Mouse (Mus musculus): ENCODE measurements around the gene Cdk8. TPM values are rescaled to one million over a fixed set of nuclear protein-coding genes. Genes with fewer than 3 reads are reported as not detected.
A peak's percentile ranks its signal among the peaks of the same experiment; 100 is the strongest.
"Not testable (repeated sequence)": the region's sequence is repeated elsewhere in the genome, so short reads cannot be mapped to it uniquely, and the experiment has no call there.

The Cdk8 gene
- 18.5 and 18.6 TPM in 2 replicates for polyA plus RNA-seq (2015; fragmentation: Nextera tagmentation; extraction: Ambion mirVana)

DNA sequence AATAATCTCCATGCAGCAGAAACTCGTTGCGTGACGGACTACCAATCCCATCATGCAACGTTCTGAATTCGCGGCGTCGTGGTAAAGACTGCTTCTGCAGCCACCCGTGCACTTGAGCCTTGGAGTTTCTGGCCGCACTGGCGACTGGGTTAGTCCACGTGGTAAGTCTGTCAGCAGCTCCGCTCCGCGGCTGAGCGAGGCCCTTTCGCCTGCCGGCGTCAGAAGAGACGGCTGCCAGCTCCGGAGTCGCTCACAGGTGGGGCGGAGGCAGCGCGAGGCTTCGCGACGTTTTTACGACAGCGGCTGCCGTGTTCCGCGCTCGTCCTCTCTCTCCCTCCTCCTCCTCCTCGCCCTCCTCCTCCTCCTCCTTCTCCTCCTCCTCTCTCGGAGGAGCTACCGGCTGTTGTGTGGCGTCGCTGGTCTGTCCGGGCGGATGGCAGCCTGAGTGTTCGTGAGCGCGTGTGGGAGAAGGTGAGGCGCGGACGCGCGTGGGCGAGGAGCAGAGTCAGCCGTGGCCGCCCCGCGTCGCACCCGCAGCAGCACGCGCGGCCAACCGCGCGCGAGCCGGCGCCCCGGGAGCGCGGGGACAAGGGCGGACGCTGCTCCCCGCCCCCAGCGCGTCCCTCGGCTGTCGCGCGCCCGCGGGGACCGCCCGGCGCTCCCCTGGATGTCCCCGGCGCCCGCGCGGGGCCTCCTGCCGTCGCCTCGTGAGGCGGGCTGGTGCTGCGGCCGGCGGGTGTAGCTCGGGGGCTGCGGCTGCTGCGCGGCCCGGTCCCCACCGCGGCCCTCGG is at the start of gene Cdk8:
Gene Cdk8, plus strand, starts transcription at position 367 of the 791 bp plus-strand sequence.
- Histone ChIP-seq H3K27ac (replicated peaks) (peak within 1 kb of the TSS; percentile 99), H3K4me3 (peak within 1 kb of the TSS; percentile 94), H3K4me1 (peaks cover 28% of the 10 kb centered on the region), H3K9me3 (no peaks in the 10 kb centered on the region), H3K27me3 (no peaks in the 10 kb centered on the region), H3K36me3 (no peaks in the 10 kb centered on the region), H3K9ac (replicated peaks) (peak within 1 kb of the TSS; percentile 67), H3K4me2 (replicated peaks) (peak within 1 kb of the TSS; percentile 79)
- ATAC-seq (replicated peaks), result peak; percentile 92
- WGBS, result under 1% methylated on average over 87 of the region's 102 CpGs

DNA sequence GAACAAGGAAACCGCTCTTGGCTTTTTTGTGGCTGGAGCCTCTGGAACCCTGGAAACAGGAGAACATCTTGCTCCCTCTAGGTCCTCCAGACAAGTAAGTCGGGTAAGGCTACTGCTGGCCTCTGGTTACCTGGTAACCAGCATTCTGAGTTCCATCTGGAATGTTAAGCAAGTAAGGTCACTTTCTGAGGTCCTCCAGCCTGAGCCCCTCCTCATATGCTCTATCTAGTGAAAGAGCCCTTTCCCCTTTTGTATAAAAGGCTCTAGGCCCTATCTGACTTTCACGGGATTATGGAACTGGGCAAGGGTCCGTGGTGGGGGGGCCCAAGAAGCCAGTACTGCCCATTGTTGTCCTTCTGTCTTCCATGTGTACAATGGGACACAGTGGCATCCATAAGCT is 45.8 kb upstream of the Cdk8 start, which contains the start of gene 1700001J03Rik:
Gene 1700001J03Rik, minus strand, starts transcription at position 101 of the 400 bp plus-strand sequence.
- not testable (repeated sequence) for H3K27ac ChIP-seq (replicated peaks); H3K9ac ChIP-seq (replicated peaks); H3K4me1 ChIP-seq; H3K4me3 ChIP-seq; ATAC-seq (replicated peaks); H3K9me3 ChIP-seq; H3K4me2 ChIP-seq (replicated peaks); H3K36me3 ChIP-seq; H3K27me3 ChIP-seq
- WGBS, result 84% methylated on average over 4 of the region's 4 CpGs

DNA sequence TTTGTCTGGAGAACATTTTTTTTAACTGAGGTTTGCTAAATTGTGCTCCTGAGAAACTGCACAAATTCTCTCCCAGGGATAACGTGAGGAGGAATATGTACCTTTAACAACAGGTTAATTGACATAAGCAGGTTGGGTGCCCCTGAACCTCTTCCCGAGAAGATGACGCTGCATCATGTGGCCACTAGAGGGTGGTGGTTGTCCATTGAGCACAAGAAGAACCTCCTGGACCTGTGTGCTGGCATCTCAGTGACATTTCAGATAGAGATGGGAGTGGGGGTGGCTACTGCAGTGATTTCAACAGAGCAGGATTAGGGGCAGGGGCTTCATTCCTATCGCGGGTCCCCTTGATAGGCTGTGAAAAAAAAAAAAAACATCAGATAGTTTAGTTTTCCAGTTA is 43.6 kb upstream of the Cdk8 start:
- not testable (repeated sequence) for H3K27ac ChIP-seq (replicated peaks); H3K27me3 ChIP-seq; H3K9ac ChIP-seq (replicated peaks); H3K4me2 ChIP-seq (replicated peaks); H3K9me3 ChIP-seq; H3K36me3 ChIP-seq; H3K4me1 ChIP-seq; ATAC-seq (replicated peaks); H3K4me3 ChIP-seq
- WGBS, result 38% methylated on average over 5 of the region's 5 CpGs

DNA sequence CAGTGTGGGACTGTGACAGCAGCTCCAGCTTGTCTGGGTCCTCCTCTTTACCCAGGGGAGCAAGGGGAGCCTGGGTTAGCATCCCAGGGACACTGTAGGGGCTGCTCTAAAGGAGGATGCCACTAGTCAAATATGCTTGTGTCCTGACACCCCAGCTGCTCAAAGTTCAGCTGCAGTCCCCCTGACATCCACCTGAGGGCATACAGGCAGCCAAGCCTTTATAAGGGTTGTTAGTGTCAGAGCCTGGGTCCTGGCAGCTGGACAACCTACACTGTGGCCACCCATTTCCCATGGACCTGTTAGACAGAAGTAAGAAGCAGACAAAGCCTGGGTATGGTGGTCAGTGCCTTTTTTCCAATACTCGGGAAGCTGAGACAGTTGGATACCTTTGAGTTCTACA is 42.9 kb upstream of the Cdk8 start:
- Histone ChIP-seq H3K27ac (replicated peaks) (no peak overlapping the region), H3K4me3 (no peak overlapping the region), H3K27me3 (no peaks in the 10 kb centered on the region), H3K36me3 (no peaks in the 10 kb centered on the region), H3K9me3 (no peaks in the 10 kb centered on the region), H3K4me2 (replicated peaks) (no peak overlapping the region), H3K4me1 (no peaks in the 10 kb centered on the region), H3K9ac (replicated peaks) (no peak overlapping the region)
- WGBS, result 97% methylated on average over 1 of the region's 1 CpGs
- no peak for ATAC-seq (replicated peaks)

DNA sequence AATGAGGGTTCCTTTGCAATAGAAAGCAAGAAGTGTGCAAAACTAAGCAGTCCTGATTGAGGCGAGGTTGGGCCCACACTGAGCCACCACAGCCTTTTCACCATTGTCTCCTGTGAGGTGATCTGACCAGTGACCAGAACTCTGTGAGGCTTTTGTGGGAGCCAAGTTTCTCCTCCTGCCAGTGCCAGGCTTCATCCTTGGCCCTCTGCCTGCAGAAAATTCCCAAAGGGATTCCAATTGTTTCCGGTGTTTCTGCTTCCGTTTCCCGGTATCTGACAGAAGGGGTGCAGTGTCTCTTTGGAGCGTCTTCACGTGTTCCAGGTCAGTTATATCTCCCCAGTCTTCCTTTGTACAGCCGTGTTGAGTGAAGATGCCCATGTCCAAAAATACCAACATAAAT is 42.3 kb upstream of the Cdk8 start:
- no peaks in the 10 kb centered on the region for H3K27me3 ChIP-seq

DNA sequence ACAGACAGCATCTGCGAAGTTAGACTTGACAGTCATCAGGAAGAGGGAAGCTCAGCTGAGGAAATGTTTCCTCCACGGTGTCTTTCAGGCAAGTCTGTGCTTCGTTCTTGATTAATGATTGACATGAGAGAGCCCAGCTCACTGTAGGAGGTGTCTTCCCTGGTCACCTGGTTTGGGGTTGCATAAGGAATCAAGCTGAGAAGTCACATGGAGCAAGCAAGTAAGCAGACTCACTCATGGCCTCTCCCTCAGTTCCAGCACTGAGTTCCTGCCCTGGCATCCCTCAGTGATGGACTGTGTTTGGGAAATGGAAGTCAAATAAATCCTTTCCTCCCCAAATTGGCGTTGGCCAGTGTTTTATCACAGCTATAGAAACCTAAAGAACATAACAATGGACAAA is 40.9 kb upstream of the Cdk8 start:
- no peak overlapping the region for H3K4me2 ChIP-seq (replicated peaks)
- H3K9me3 ChIP-seq, result peaks cover 3% of the 10 kb centered on the region; the same call in 1 of the 2 replicates
- H3K4me3 ChIP-seq, result no peak overlapping the region
- no peak for ATAC-seq (replicated peaks)
- no peaks in the 10 kb centered on the region for H3K36me3 ChIP-seq
- H3K9ac ChIP-seq (replicated peaks), result no peak overlapping the region
- H3K27me3 ChIP-seq, result no peaks in the 10 kb centered on the region
- no peak overlapping the region for H3K27ac ChIP-seq (replicated peaks)
- no peaks in the 10 kb centered on the region for H3K4me1 ChIP-seq
- 71% methylated on average over 4 of the region's 4 CpGs for WGBS

More for the DNA sequence above, 42.3 kb upstream of the Cdk8 start:
- Histone ChIP-seq H3K9me3 (no peaks in the 10 kb centered on the region), H3K27ac (replicated peaks) (no peak overlapping the region), H3K36me3 (no peaks in the 10 kb centered on the region), H3K4me3 (no peak overlapping the region), H3K9ac (replicated peaks) (no peak overlapping the region), H3K4me2 (replicated peaks) (no peak overlapping the region), H3K4me1 (no peaks in the 10 kb centered on the region)
- WGBS, result 81% methylated on average over 7 of the region's 7 CpGs
- no peak for ATAC-seq (replicated peaks)

DNA sequence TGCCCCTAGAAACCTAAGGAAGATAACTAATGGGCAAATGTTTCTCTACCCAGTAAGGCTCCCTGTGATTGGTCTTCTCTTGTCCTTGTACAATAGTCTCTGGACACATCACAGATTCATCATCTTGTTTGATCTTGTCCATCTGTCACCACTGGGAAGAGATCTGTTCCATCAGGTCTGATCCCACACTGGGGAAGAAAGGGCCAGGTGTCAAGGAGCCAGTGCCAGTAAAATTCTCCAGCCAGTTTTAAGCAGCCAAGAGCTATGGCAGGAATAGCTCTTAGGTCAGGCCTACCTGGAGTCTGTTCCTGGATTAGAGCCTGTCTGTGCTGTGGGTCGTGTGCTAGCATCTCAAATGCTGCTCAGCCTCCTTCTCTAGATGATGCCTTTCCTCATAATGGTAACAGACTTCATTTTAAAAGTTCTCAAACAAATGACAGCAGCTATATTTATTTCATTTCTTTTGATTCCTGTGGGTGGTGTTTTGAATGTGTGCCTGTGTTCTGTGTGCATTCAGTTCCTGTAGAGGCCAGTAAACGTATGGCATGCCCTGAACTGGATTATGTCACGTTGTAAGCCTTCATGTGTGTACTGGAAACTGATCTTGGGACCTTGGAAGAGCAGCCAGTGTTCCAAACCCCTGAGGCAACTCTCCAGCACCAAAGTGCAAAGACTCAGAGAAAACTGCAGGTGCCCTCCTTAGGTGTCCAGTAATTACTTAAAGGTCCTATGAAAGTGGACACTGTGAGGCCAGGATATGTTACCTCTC is 40.3 kb upstream of the Cdk8 start:
- no peaks in the 10 kb centered on the region for H3K27me3 ChIP-seq
- no peak overlapping the region for H3K9ac ChIP-seq (replicated peaks)
- H3K36me3 ChIP-seq, result no peaks in the 10 kb centered on the region
- H3K27ac ChIP-seq (replicated peaks), result no peak overlapping the region
- 60% methylated on average over 3 of the region's 3 CpGs for WGBS
- peaks cover 3% of the 10 kb centered on the region; the same call in 1 of the 2 replicates for H3K9me3 ChIP-seq
- no peak overlapping the region for H3K4me2 ChIP-seq (replicated peaks)
- H3K4me3 ChIP-seq, result no peak overlapping the region
- ATAC-seq (replicated peaks), result no peak
- H3K4me1 ChIP-seq, result no peaks in the 10 kb centered on the region

DNA sequence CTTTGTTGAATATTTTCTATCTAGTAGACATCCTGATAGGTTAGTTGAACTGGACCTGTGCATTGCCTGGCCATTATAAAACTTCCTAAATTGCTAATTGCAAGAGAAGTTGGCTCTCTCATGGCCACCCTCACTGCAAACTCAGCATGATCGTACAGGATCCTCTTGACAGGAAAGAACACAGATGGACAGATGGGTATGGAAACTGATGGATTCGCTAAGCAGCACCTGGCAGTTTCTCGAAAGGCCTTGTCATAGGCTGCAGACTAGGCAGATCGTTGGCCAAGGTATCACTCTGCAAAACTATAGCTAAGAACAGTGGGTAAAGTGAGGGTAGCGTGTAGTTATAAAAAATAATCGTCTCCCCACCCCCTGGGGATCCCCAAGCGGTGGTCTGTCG is 37.7 kb upstream of the Cdk8 start:
- no peak overlapping the region for H3K4me2 ChIP-seq (replicated peaks)
- H3K9ac ChIP-seq (replicated peaks), result no peak overlapping the region
- ATAC-seq (replicated peaks), result no peak
- H3K36me3 ChIP-seq, result no peaks in the 10 kb centered on the region
- WGBS, result 82% methylated on average over 8 of the region's 8 CpGs
- peaks cover 3% of the 10 kb centered on the region; the same call in 1 of the 2 replicates for H3K9me3 ChIP-seq
- H3K27ac ChIP-seq (replicated peaks), result no peak overlapping the region
- H3K4me3 ChIP-seq, result no peak overlapping the region
- H3K4me1 ChIP-seq, result no peaks in the 10 kb centered on the region
- H3K27me3 ChIP-seq, result no peaks in the 10 kb centered on the region

DNA sequence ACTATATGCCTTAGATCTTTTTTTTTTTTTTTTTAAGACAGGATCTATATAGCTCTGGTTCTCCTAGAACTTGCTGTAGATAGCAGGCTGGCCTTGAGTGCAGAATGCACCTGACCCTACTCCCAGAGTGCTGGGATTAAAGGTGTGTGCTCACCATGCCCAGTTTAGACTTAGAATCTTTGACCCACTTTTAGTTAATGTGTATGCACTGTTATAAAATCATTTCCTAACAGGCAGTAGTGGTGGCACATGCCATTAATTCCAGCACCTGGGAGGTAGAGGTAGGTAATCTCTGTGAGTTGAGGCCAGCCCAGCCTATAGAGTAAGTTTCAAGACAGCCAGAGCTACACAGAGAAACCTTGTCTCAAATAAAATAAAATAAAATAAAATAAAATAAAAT is 32.0 kb upstream of the Cdk8 start:
- no peak overlapping the region for H3K27ac ChIP-seq (replicated peaks)
- H3K36me3 ChIP-seq, result peaks cover 27% of the 10 kb centered on the region
- no peaks in the 10 kb centered on the region for H3K4me1 ChIP-seq
- no peak overlapping the region for H3K9ac ChIP-seq (replicated peaks)
- H3K4me2 ChIP-seq (replicated peaks), result no peak overlapping the region
- H3K9me3 ChIP-seq, result peaks cover 3% of the 10 kb centered on the region; the same call in 1 of the 2 replicates
- H3K27me3 ChIP-seq, result no peaks in the 10 kb centered on the region
- no peak overlapping the region for H3K4me3 ChIP-seq
- no peak for ATAC-seq (replicated peaks)

DNA sequence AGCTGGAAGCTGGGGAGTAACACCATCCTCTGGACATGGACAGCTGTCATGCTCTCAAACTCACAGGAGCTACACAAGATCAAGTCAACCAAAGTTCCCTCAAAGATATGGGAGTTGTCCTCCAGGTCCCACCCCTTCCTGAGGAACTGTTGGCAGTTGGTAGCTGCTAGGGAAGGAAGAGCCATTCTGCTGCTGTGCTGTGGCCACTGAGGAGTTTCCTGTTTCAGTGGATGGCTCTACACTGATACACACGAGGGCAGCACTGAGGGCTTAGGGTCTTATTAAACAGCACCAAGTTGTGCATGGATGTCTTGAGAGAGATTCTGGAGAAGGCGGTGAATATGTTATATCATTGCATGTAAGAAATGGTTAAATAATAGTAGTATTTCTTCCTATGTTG is 31.5 kb upstream of the Cdk8 start:
- Histone ChIP-seq H3K9ac (replicated peaks) (no peak overlapping the region), H3K4me2 (replicated peaks) (no peak overlapping the region), H3K9me3 (no peaks in the 10 kb centered on the region), H3K27me3 (no peaks in the 10 kb centered on the region), H3K36me3 (peaks cover 32% of the 10 kb centered on the region), H3K4me3 (no peak overlapping the region), H3K4me1 (no peaks in the 10 kb centered on the region), H3K27ac (replicated peaks) (no peak overlapping the region)
- 82% methylated on average over 2 of the region's 2 CpGs for WGBS
- no peak for ATAC-seq (replicated peaks)

DNA sequence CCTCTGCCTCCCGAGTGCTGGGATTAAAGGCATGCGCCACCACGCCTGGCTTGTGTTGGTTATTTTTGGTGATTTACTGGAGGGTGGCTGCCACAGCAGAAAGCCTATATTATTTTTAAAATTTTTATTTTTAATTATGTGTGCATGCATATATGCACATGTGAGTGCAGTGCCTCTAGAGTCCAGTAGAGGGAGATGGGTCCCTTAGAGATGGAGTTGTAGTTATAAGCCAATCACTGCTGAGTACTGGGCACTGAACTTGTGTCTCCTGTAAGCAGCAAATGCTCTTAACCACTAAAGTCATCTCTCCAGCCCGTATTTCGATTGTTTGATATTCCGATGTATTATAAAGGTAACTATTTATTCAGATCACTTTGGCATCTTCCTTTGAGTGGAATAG is 30.4 kb upstream of the Cdk8 start:
- no peak for ATAC-seq (replicated peaks)
- Histone ChIP-seq H3K9ac (replicated peaks) (no peak overlapping the region), H3K27me3 (no peaks in the 10 kb centered on the region), H3K4me2 (replicated peaks) (no peak overlapping the region), H3K9me3 (no peaks in the 10 kb centered on the region), H3K36me3 (peaks cover 42% of the 10 kb centered on the region), H3K4me3 (no peak overlapping the region), H3K27ac (replicated peaks) (no peak overlapping the region), H3K4me1 (no peaks in the 10 kb centered on the region)
- 95% methylated on average over 6 of the region's 6 CpGs for WGBS

DNA sequence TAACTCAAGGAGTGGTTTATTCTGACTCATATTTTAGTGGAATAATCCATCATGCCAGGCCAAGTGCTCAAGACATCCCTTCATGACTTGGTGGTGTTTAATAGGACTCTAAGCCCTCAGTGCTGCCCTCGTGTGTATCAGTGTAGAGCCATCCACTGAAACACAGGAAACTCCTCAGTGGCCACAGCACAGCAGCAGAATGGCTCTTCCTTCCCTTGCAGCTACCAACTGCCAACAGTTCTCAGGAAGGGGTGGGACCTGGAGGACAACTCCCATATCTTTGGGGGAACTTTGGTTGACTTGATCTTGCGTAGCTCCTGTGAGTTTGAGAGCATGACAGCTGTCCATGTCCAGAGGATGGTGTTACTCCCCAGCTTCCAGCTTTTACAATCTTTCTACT is 27.1 kb upstream of the Cdk8 start:
- ATAC-seq (replicated peaks), result no peak
- Histone ChIP-seq H3K9ac (replicated peaks) (no peak overlapping the region), H3K27ac (replicated peaks) (no peak overlapping the region), H3K4me2 (replicated peaks) (no peak overlapping the region), H3K9me3 (no peaks in the 10 kb centered on the region), H3K36me3 (peaks cover 74% of the 10 kb centered on the region), H3K4me1 (no peaks in the 10 kb centered on the region), H3K27me3 (no peaks in the 10 kb centered on the region), H3K4me3 (no peak overlapping the region)
- 94% methylated on average over 2 of the region's 2 CpGs for WGBS

Measured in forebrain, embryonic 15.5 days (tissue).